Mouse (Mus musculus) activated CD4-positive, CD25-positive, alpha-beta regulatory T cell, adult 4 months (primary cell): ENCODE measurements around the gene U2surp. TPM values are rescaled to one million over a fixed set of nuclear protein-coding genes. Genes with fewer than 3 reads are reported as not detected.

Experiments used
- ATAC-seq: one replicate; pipeline ENCODE4 v1.8.0; 2017
- polyA plus RNA-seq, 2 experiments: library from polyadenylated mRNA; unstranded; fragments of 100-300 nt; shearing (Covaris generic); gene quantifications; one replicate each; pipeline ENCODE4 v1.2.1; 2017

Gene U2surp
- polyA plus RNA-seq, 2 experiments from 2014 or later, result 173 to 228 TPM

DNA sequence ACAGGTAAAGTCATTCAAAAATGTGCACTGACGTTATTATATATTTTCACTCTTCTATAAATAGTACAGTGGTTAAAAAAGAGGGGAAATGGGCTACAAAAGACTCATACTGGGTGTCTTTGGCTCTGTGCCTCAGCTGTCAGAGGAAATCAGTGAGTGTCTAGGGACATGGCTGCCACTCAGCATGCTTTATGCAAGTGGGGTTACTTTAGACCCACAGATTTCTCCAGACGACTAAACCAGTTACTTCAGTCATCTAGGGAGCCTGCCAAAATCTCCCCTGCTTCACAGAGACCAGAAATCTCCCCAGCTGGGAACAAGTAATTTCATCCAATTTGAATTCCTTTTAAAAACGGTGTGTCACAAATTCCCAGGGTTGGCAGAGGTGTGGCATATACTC, 59.9 kb downstream of the U2surp start:
- ATAC-seq, result no peak

DNA sequence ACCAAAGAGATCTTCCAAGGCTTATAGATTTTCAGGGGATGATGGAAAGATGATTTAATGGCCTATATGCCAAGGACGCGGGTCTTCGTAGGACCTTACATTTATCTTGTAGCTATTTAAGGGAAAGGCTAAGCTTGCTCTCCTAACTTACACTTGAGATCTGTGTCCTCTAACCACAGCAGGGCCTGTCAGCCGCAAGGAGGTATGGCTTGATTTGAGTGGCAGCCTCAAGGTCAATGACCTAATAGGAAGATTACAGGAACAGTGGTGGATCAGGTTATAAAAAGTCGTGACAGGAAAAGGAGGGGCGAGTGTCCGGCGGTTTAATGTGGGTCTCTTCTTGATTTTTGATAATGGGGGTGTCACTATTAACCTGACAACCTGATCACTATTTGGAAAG, 61.2 kb downstream of the U2surp start:
- ATAC-seq, result no peak

DNA sequence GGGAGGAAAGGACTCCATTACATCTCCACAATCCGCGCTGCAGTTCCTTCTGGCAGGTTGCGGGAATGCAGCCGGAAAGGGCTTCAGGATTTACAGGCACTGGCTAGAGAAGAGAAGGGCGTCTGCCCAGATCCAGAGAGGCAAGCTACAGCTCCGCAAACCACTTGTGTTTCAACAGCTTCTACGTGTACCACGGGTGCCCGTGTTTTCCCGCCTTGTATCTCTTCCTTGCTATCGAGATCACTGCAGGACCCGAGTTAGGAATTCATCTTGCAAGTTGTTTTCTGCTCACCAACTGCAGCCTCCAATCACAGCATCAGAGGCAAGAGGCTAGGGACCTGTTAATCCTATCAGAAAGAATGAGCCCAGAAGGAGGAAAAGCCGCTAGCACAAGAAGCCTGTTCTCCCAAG, 69.5 kb downstream of the U2surp start:
- ATAC-seq, result no peak

DNA sequence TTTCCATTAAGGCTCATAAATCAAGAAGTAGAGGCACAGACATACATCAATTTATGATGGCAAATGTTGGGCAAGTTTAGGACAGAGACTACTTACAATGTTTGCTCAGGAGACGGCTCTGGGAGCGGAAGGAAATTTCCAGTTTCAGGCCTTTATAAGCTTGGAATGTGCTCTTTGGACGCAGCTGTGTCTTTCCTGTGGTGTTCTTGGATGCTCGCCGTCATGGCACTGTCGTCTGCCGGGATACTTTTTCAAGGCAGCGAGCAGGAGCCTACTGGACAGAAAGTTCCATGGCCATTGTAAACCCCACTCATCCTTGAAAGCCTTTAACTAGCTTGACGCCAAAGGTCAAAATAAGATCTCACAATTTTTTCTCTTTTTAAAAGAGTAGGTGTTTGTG, 73.9 kb downstream of the U2surp start:
- ATAC-seq, result no peak

DNA sequence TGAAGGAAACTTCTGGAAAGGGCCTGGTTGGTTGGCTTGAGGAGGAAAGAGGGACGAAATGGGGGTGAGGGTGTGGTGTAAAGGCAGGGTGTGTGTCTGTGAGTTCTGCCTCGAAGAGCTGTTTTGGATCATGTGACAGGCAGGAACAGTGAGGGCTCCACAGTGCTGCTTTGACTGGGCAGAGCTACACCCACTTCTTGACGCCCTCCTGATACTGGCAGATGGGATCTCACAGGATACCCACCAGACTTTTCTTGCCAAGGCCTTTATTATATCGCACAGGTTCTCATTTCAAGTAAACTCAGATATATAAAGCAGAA, 75.5 kb downstream of the U2surp start:
- ATAC-seq, result no peak

DNA sequence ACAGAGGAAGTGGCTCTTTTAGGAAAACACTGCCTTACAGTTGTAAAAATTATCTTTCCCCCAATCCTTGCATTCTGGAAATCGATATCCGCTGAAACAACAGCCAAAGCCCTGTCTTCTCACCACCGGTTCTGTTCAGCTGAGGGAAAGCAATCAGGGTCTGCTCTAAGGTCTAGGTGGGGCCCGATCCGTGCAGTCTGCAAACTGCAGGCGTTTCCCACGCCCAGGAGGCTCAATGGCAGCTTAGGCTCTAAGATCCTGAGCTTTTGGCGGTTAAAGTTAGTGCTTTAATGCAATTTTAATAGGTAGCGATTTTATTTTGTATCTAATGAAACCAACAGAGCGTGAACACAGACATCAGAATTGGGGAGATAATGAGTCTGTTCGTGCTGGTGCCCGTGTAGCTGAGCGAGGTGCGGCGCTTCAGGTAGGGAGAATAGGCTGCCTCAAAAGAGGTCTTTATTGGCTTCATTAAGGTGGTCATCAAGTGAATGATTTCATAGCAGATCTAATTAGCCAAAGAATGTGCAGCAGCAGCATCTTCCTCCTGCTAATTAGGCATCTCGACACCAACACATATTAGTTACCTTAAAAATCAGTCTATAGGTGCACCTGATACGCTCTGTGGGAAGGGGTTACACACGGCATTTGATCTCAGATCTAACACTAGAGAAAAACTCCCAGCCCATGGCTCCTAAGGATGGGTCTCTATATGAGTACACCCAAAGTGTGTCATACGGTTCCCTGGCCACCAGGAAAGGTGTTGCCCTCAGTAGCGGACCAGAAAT, 76.1 kb downstream of the U2surp start:
- no peak for ATAC-seq

DNA sequence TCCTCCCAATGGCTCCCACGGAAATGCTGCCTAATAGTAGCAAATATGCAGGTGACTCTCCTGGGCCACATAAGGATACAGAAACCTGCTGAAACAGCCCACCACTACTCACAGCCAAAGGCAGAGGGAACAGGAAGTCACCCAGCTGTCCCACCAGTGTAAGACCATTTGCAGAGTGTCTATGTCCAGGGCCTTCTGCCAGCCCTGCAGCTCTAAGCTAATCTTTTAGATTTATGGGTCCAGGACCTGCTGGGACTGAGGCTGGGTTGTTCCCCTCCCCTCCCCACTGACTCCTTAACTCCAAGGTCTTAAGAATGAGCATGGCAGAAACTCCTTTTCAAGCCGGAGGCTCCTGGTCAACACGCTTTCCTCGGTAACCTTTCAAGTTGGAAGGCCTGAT, 83.5 kb downstream of the U2surp start:
- ATAC-seq, result no peak

DNA sequence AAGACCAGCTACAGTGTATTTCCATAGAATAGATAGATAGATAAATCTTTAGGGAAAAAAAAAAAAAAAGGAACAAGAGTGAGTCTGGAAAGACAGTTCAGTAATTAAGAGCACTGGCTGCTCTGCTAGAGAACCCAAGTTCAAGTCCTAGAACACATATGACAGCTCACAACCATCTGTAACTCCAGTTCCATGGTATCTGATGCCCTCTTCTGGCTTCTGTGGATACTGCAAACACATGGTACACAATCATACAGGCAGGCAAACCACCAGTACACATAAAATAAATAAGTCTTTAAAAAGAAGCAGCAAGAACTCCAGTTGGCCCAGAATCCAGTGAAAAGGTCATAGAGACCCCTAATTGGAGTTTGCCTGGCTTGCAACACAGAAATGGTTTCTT, 97.9 kb downstream of the U2surp start:
- no peak for ATAC-seq

DNA sequence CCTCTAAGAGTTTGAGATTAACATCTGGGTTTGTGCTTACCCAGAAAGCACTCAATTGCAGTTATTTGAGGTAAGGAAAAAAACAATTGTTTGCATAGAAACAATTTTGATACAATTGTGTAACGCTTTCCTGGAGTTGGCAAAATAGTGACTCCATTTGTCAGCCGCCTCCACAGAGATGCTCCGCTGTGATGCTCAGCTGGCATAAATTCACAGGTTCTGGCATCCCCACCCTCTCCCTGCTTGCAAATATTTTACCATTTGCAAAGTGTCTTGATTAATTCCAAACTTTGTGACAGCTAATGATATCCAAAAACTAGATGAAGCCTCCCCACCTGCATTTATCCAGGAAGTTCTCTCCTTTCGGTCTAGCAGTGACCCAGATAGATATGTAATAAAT, 99.7 kb downstream of the U2surp start:
- ATAC-seq, result no peak

DNA sequence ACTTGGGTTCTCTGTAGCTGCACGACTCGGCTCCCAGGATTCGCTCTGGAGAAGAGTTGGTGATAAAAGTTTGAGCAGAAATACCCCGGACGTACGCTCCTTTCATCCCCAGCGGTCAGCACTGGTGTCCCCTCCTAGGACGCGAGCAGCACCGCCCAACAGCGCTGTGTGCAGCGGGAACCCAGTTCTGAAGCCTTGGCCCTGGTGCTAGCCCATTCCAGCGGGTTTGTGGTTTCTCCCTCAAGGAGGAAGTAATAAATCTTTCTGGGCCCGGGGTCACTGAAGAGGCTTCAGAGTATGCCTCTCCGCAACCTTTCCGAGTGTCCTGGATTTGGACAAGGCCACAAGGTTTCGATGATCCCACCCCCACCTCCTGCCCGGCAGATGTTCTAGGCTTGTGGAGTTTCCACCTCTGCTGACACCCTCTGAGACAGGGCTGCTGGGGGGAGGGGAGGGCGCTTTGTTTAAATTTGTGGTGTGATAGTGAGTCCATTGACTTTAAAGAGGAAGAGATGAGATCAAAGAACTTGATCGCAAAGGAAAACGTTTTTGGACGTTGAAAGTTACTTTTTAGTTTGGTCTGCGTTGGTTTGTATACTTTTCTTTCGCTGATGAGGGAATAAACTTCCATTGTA, 104.1 kb downstream of the U2surp start:
- ATAC-seq, result no peak

Other genes with a start within 250 kb of the U2surp start
- gene Chst2, start 105.3 kb downstream of the U2surp start, polyA plus RNA-seq, result 1 to 10 TPM; 6.1 to 7.5 TPM
- under 1 TPM in 1 of 2 experiments, not detected in 1; 0.06 TPM for gene Paqr9, start 47.7 kb upstream of the U2surp start, polyA plus RNA-seq
- under 1 TPM in 1 of 2 experiments, not detected in 1; 0.08 TPM for gene Pcolce2, start 125.6 kb upstream of the U2surp start, polyA plus RNA-seq
- gene Trpc1, start 238.4 kb upstream of the U2surp start, polyA plus RNA-seq, result under 1 TPM; 0.10 to 0.13 TPM